Mouse (Mus musculus) embryonic fibroblast, embryonic 13.5 days (primary cell): ENCODE measurements around the gene Myo15b.

Source experiments
- CTCF ChIP-seq: IDR thresholded peaks from 2 replicates; pipeline ENCODE4 v1.5.1; 2011; ENCODE audit warnings: mild to moderate bottlenecking, control low read depth, low read length, moderate library complexity, borderline replicate concordance; ENCODE audit not compliant: insufficient read depth
- POLR2A ChIP-seq: IDR thresholded peaks from 2 replicates; pipeline ENCODE4 v1.6.1; 2011; ENCODE audit warnings: low read depth, mild to moderate bottlenecking, control low read depth, low read length, moderate library complexity

- TF ChIP-seq CTCF (no peak), POLR2A (no peak)
Measured at GRCm38 (mm10) chr11:115832064-115832463, 26.1 kb upstream of the Myo15b start.
